Mouse (Mus musculus): ENCODE results near the gene Gm11562. TPM values are rescaled to one million over a fixed set of nuclear protein-coding genes. Genes with fewer than 3 reads are reported as not detected.
"Not testable (repeated sequence)": the region's sequence is repeated elsewhere in the genome, so short reads cannot be mapped to it uniquely, and the experiment has no call there.

Gene Gm11562
- not detected for polyA plus RNA-seq (2017; shearing (Covaris generic))

GRCm38 (mm10) chr11:99620335-99620734 lies at the start of gene Gm11562:
Gm11562 (minus strand) TSS chr11:99620435.
- no peak for ATAC-seq

DNA sequence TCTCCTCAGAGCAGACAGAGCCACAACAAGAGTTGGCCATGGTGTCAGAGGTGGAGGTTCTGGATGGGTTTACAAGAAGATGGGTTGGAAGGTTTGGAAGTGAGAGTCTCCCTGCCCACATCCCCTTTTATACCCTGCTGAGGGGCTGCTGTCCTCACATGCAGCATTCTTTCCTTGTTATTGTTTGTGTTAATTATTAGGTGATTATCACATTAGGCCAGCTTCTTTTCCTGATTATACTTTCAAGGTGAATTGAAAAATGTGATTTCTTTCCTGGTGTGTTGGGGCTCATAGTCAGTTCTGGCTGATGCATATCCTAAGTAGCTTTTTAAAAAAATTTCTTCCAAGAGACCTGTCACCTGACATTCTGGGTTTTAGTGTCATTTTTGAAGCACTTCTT lies 45.6 kb upstream of the Gm11562 start, which contains the start of gene Krtap4-6:
TSS of gene Krtap4-6 (minus strand) at position 101 of the 400 bp plus-strand sequence.
- no peak for ATAC-seq

DNA sequence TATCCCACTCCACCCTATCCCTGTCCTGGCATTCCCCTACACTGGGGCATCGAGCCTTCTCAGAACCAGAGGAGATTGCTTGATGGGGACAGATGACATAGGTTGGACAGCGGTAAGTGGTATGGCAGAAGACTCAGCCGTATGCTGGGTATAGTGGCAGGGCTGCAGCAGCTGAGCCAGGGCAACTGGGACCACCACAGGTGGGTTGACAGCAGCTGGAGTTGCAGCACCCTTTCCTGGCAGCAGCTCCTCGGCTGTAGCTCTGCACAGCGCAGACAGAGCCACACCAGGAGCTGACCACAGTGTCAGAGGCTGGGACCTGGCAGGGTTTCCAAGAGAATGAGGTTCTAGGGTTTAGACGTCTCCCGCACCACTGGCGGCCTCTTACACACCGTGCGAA lies 42.6 kb upstream of the Gm11562 start:
- no peak for ATAC-seq

DNA sequence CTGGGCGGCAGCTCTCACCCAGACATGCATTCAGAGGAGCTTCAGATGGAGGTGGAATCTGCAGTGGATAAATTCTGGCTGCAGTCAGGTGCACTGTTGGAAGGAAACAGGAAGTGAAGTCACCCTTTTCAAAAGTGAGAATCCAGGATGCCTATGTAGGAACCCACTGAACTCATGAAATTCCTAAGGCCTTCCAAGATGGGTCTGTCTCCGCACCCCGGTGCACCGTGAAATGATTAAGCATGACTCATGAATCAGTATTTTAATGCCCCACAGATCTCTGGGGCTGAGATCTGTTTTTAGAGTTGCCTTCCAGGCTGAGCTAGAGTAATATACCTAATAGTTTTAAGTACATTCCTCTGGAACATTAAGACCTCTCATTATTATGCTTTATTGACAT lies 39.0 kb upstream of the Gm11562 start:
- ATAC-seq: no peak

DNA sequence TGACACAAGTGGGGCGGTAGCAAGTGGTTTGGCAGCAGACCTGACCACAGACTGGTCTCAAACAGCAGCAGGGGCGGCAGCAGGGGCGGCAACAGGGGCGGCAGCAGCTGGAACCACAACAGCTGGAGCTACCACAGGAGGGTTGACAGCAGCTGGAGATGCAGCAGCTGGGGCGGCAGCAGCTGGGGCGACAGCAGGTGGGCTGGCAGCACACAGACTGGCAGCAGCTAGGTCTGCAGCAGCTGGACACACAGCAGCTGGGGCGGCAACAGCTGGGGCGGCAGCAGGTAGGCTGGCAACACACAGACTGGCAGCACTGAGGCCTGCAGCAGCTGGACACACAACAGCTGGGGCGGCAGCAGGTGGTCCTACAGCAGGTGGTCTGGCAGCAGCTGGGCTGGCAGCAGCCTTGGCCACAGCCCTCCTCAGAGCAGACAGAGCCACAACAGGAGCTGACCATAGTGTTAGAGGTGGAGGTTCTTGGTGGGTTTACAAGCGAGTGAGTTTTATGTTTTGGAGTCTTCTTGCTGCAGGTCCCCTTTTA lies 38.3 kb upstream of the Gm11562 start, which contains the start of gene Gm11563:
TSS of gene Gm11563 (minus strand) at position 494 of the 544 bp plus-strand sequence.
- ATAC-seq: not testable (repeated sequence)

- ATAC-seq: no peak
Observed at GRCm38 (mm10) chr11:99657051-99657450, 36.8 kb upstream of the Gm11562 start.

- no peak for ATAC-seq
Observed at GRCm38 (mm10) chr11:99650136-99650535, 29.9 kb upstream of the Gm11562 start, which contains the start of gene Gm11555. Gm11555 (minus strand) TSS chr11:99650236.

DNA sequence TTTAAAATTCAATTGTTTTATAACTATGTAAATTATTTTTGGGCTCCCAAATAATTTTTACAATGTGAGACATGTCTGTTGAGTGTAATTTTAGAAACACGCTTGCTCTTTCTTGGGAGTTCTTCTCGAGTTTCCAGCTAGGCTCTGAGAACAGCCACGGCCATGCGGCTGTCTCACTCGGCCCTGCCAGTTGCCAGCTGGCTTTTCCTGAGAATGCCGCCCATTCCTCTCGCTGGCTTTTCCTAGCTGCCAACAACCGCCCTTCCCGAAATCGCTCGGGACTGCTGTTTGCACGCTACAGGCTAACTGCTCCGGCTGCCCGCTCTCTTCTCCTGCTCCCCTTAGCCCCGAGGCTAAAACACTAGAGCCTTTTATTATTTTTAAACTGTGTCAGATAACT lies 26.2 kb upstream of the Gm11562 start:
- no peak for ATAC-seq

- ATAC-seq: no peak
Observed at GRCm38 (mm10) chr11:99644351-99644750, 24.1 kb upstream of the Gm11562 start.

DNA sequence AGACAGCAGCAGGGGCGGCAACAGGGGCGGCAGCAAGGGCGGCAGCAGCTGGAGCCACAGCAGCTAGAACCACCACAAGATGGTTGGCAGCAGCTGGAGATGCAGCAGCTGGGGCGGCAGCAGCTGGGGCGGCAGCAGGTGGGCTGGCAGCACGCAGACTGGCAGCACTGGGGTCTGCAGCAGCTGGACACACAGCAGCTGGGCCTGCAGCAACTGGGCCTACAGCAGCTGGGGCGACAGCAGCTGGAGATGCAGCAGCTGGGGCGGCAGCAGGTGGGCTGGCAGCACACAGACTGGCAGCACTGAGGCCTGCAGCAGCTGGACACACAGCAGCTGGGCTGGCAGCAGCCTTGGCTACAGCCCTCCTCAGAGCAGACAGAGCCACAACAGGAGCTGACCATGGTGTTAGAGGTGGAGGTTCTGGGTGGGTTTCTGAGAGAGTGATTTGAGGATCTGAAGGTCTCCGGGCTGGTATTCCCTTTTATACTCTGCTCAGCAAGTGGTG lies 23.5 kb upstream of the Gm11562 start, which contains the start of gene Krtap4-7:
TSS of gene Krtap4-7 (minus strand) at position 455 of the 505 bp plus-strand sequence.
- not testable (repeated sequence) for ATAC-seq

GRCm38 (mm10) chr11:99640926-99641325 lies 20.7 kb upstream of the Gm11562 start:
- no peak for ATAC-seq

DNA sequence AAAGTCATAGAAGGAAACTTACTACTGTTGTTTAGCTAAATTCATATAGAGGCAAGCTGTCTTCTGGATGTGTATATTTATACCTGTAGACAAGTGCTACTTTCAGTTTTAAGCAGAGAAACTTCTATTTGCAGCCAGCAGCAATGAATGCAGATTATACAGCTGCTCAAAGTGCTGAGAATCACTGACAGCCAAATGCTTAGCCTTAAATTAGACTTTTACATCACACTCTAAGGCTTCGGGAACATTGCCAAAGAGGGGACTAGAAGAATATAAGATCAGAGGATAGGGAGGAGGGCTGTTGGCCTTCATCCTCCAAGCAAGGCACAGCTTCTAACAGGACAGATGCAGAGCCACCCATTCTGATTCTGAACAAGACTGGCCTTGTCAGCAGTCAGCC lies 16.9 kb upstream of the Gm11562 start:
- no peak for ATAC-seq

DNA sequence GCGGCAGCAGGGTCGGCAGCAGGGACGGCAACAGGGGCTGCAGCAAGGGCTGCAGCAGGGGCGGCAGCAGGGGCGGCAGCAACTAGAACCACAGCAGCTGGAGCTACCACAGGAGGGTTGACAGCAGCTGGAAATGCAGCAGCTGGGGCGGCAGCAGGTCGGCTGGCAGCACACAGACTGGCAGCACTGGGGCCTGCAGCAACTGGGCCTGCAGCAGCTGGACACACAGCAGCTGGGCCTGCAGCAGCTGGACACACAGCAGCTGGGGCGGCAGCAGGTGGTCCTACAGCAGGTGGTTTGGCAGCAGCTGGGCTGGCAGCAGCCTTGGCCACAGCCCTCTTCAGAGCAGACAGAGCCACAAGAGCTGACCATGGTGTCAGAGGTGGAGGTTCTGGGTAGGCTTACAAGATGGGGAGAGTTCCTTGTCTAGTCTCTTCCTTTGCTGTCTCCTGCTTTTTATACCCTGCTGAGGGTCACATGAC lies 14.5 kb upstream of the Gm11562 start, which contains the start of gene Krtap4-2:
TSS of gene Krtap4-2 (minus strand) at position 432 of the 482 bp plus-strand sequence.
- no peak for ATAC-seq

DNA sequence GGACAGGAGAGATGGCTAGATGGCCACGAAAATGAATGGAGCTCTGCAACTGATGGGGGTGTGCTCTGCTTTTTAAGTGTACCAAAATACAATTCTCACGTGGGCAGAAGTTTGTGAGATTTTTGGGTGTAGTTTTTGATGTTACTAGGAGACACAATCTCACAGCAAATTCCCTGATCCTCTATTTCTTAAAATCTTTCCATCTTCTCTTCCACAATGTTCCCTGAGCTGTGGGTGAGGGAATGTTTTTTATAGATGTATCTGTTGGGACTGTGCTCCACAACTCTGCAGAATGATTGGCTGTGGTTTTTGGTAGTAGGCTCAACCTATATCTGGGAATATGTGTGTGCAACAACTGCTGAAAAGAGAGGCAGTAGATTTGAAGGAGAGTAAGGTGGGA lies 13.1 kb upstream of the Gm11562 start:
- no peak for ATAC-seq

- no peak for ATAC-seq
Observed at GRCm38 (mm10) chr11:99630890-99631289, 10.7 kb upstream of the Gm11562 start.

DNA sequence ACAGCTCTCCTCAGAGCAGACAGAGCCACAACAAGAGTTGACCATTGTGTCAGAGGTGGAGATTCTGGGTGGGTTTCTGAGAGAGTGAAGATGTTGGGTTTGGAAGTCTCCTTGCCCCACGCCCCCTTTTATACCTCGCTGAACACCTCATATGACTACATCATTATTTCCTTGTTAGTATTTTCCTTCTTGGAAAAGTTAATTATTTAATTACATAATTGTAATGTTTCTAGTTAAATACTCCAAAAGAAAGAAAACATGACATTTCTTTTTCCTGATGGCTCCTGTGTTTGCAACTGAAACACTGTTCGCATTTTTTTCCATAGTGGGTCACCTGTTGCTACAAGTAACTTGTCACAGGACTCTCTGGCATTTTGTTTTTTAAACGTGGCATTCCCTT lies 7.9 kb upstream of the Gm11562 start, which contains the start of gene Krtap4-1:
TSS of gene Krtap4-1 (minus strand) at position 101 of the 400 bp plus-strand sequence.
- no peak for ATAC-seq

- ATAC-seq: no peak
Observed at GRCm38 (mm10) chr11:99614796-99615363, 5.4 kb downstream of the Gm11562 start, which contains the start of gene Krtap2-4. Krtap2-4 (minus strand) TSS chr11:99614846.

DNA sequence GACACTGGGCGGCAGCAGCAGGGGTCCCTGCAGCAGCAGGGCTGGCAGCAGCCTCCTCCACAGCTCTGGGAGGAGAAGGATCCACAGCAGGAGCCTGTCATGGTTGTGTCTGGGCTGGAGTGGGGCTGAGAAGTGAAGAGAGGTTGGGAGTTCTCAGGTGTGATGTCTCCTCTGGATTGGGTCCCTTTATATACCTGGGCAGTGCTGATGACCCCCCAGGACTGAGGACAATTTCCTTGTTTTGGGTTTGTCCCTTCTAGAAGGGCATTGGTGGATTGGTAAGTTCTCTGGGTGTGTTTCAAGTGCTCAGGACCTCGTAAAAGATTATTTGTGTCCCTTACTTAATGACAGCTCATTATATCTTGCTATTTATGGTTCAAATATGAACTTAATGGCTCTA lies 10.1 kb downstream of the Gm11562 start, which contains the start of gene Gm11937:
TSS of gene Gm11937 (minus strand) at position 101 of the 400 bp plus-strand sequence.
- ATAC-seq: not testable (repeated sequence)

DNA sequence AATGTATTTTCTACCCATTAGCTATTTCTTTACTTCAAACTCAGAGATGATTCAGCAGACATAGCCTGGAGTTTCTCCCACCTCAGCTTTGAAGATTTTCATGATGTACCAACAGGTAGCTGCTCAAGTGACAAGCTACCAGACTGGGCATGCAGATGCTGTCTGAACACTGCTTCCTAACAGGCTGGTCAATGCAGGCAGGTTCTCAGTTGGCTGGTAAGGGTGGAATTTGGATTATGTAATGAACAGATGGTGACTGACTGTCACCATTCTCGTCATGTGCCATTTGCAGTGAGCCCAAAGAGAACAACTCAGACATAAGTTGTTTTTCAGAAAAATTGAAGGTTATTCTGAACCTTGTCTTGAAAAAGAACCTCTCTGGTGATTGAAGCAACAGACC lies 11.1 kb downstream of the Gm11562 start:
- no peak for ATAC-seq

DNA sequence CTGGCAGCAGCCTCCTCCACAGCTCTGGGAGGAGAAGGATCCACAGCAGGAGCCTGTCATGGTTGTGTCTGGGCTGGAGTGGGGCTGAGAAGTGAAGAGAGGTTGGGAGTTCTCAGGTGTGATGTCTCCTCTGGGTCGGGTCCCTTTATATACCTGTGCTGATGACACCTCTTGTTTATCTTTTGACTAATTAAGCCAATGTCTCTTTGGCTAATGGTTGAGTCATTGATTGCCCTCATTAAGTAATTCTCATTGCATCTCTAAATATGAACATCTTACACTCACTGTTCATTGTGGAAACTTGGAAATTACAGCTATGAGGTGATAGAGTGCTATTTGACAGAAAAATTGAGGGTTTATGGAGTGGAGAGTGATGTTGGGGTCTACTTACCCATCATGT lies 17.0 kb downstream of the Gm11562 start, which contains the start of gene Gm11938:
TSS of gene Gm11938 (minus strand) at position 101 of the 400 bp plus-strand sequence.
- ATAC-seq: not testable (repeated sequence)

- ATAC-seq: not testable (repeated sequence)
Observed at GRCm38 (mm10) chr11:99597742-99598141, 22.5 kb downstream of the Gm11562 start, which contains the start of gene Krtap9-3. Krtap9-3 (minus strand) TSS chr11:99598105.

DNA sequence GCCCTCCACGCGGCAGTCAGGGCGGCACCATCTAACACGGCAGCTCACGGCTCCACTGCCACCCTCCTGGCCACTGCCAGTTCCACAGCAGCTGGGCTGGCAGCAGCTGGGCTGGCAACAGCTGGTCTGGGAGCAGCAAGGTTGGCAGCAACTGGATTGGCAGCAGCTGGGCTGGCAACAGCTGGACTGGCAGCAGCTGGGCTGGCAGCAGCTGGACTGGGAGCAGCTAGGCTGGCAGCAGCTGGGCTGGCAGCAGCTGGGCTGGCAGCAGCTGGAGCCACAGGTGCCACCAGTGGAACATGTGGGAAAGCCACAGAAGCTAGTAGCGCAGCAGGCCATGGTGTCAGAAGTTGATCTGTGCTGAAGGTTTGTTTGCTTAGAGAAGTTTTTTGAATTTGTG lies 29.3 kb downstream of the Gm11562 start, which contains the start of gene Krtap1-3:
TSS of gene Krtap1-3 (minus strand) at position 359 of the 400 bp plus-strand sequence.
- no peak for ATAC-seq

DNA sequence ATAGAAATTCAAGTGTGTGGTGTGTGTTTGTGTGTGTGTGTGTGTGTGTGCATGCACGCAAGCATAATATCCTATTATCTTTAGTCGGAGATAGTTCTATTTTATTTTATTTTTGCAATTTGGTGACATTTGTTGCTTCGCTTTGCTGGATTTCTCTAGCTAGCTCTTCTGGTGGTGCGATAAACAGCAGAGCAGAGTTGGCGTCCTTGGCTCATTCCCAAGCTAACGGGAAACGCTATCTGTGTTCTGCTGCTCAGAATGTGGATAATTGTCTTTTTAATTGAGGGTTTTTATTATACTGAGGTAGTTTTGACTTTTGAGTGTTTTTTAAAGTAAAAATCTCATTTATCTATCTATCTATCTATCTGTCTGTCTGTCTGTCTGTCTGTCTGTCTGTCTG lies 35.1 kb downstream of the Gm11562 start:
- no peak for ATAC-seq
